Mouse (Mus musculus) midbrain, embryonic 13.5 days (tissue): ENCODE data around the gene Npr3. TPM values are rescaled to one million over a fixed set of nuclear protein-coding genes. Genes with fewer than 3 reads are reported as not detected.
"Not testable (repeated sequence)": the region's sequence is repeated elsewhere in the genome, so short reads cannot be mapped to it uniquely, and the experiment has no call there.

Experiments
- ATAC-seq: fragments of 200-750 bp; cut with Nextera tagmentation; 2 replicates; pipeline ENCODE4 v1.8.0; 2017; ENCODE audit warnings: mild to moderate bottlenecking, moderate TSS enrichment, moderate library complexity
- H3K27ac ChIP-seq: fragments of 300-500 bp; sonication (generic); 2 replicates; pipeline ENCODE4 v1.5.1; 2015; ENCODE audit warnings: inconsistent platforms, mild to moderate bottlenecking, moderate library complexity
- H3K27me3 ChIP-seq: fragments of 300-500 bp; sonication (generic); 2 replicates; pipeline ENCODE4 v1.6.1; 2015; ENCODE audit warnings: mild to moderate bottlenecking, inconsistent platforms
- H3K36me3 ChIP-seq: fragments of 300-500 bp; sonication (generic); 2 replicates; pipeline ENCODE4 v1.6.1; 2015; ENCODE audit warnings: mild to moderate bottlenecking, inconsistent platforms
- H3K4me1 ChIP-seq: fragments of 300-500 bp; sonication (generic); replicated peaks from 2 replicates; pipeline ENCODE4 v1.6.1; 2015; ENCODE audit warnings: inconsistent platforms
- H3K4me2 ChIP-seq: fragments of 300-500 bp; sonication (generic); replicated peaks from 2 replicates; pipeline ENCODE4 v1.6.1; 2015; ENCODE audit warnings: moderate library complexity, mild to moderate bottlenecking, inconsistent platforms
- H3K4me3 ChIP-seq: fragments of 300-500 bp; sonication (generic); replicated peaks from 2 replicates; pipeline ENCODE4 v1.5.1; 2015; ENCODE audit warnings: mild to moderate bottlenecking, inconsistent platforms
- H3K9ac ChIP-seq: fragments of 300-500 bp; sonication (generic); replicated peaks from 2 replicates; pipeline ENCODE4 v1.6.1; 2015; ENCODE audit warnings: mild to moderate bottlenecking, inconsistent platforms
- H3K9me3 ChIP-seq: fragments of 300-500 bp; sonication (generic); 2 replicates; pipeline ENCODE4 v1.6.1; 2016; ENCODE audit warnings: mild to moderate bottlenecking, inconsistent platforms
- WGBS: fragments of 180-500 bp; shearing (Covaris S2); methylation state at CpG from one replicate; pipeline ENCODE4 v1.1.7; 2015; 5-methylcytosine and 5-hydroxymethylcytosine counted together
- polyA plus RNA-seq: library from polyadenylated mRNA; unstranded; fragments of >200 nt; fragmentation: Nextera tagmentation; extraction: Ambion mirVana; gene quantifications from 2 replicates; pipeline ENCODE4 v1.2.1, GENCODE M21; 2015

The Npr3 gene
- polyA plus RNA-seq, 1 experiment from 2014 or later = 1.2 TPM

GRCm38 (mm10) chr15:11822347-11822746, 84.7 kb downstream of the Npr3 start:
- H3K9me3 ChIP-seq = not testable (repeated sequence)
- 79% methylated on average over 6 of the region's 6 CpGs for WGBS

GRCm38 (mm10) chr15:11815551-11815950, 91.5 kb downstream of the Npr3 start:
- no peaks in the 10 kb centered on the region for H3K27me3 ChIP-seq

More at GRCm38 (mm10) chr15:11822347-11822746, 84.7 kb downstream of the Npr3 start:
- H3K27ac ChIP-seq, H3K4me2 ChIP-seq, H3K27me3 ChIP-seq, H3K36me3 ChIP-seq, H3K9ac ChIP-seq, ATAC-seq, H3K4me3 ChIP-seq, H3K4me1 ChIP-seq: not testable (repeated sequence)

GRCm38 (mm10) chr15:11803576-11803975, 103.5 kb downstream of the Npr3 start:
- H3K4me1 ChIP-seq = peaks cover 5% of the 10 kb centered on the region
- no peaks in the 10 kb centered on the region for H3K36me3 ChIP-seq
- H3K4me3 ChIP-seq = no peak overlapping the region
- H3K9me3 ChIP-seq = no peaks in the 10 kb centered on the region
- H3K4me2 ChIP-seq = no peak overlapping the region
- H3K27me3 ChIP-seq = no peaks in the 10 kb centered on the region
- H3K9ac ChIP-seq = no peak overlapping the region
- no peak overlapping the region for H3K27ac ChIP-seq
- ATAC-seq = no peak
- WGBS = 77% methylated on average over 4 of the region's 4 CpGs

More at GRCm38 (mm10) chr15:11815551-11815950, 91.5 kb downstream of the Npr3 start:
- WGBS = 88% methylated on average over 4 of the region's 4 CpGs
- no peak for ATAC-seq
- Histone ChIP-seq H3K4me1 (no peaks in the 10 kb centered on the region), H3K27ac (no peak overlapping the region), H3K36me3 (no peaks in the 10 kb centered on the region), H3K9ac (no peak overlapping the region), H3K4me2 (no peak overlapping the region), H3K4me3 (no peak overlapping the region), H3K9me3 (no peaks in the 10 kb centered on the region)

- no peaks in the 10 kb centered on the region for H3K36me3 ChIP-seq
- H3K9ac ChIP-seq = no peak overlapping the region
- ATAC-seq = peak; percentile 71
- H3K4me3 ChIP-seq = no peak overlapping the region
- no peak overlapping the region for H3K27ac ChIP-seq
- no peaks in the 10 kb centered on the region for H3K27me3 ChIP-seq
- H3K9me3 ChIP-seq = no peaks in the 10 kb centered on the region
- peaks cover 5% of the 10 kb centered on the region for H3K4me1 ChIP-seq
- WGBS = 61% methylated on average over 13 of the region's 13 CpGs
- no peak overlapping the region for H3K4me2 ChIP-seq
Observed at GRCm38 (mm10) chr15:11801863-11802722, 105.0 kb downstream of the Npr3 start.

GRCm38 (mm10) chr15:11794632-11795031, 112.5 kb downstream of the Npr3 start:
- no peak overlapping the region for H3K27ac ChIP-seq
- no peak overlapping the region for H3K4me2 ChIP-seq
- H3K4me3 ChIP-seq = no peak overlapping the region
- ATAC-seq = no peak
- H3K9ac ChIP-seq = no peak overlapping the region
- no peaks in the 10 kb centered on the region for H3K36me3 ChIP-seq
- H3K4me1 ChIP-seq = no peaks in the 10 kb centered on the region
- H3K9me3 ChIP-seq = no peaks in the 10 kb centered on the region
- 35% methylated on average over 2 of the region's 2 CpGs for WGBS
- H3K27me3 ChIP-seq = no peaks in the 10 kb centered on the region

Other genes starting within 250 kb of the Npr3 start
- 587 and 637 TPM in 2 replicates for gene Sub1, start 89.7 kb upstream of the Npr3 start, polyA plus RNA-seq
- 149 and 153 TPM in 2 replicates for gene Zfr, start 210.5 kb upstream of the Npr3 start, polyA plus RNA-seq